Mouse (Mus musculus): ENCODE results near the gene Trp53i11.

DNA sequence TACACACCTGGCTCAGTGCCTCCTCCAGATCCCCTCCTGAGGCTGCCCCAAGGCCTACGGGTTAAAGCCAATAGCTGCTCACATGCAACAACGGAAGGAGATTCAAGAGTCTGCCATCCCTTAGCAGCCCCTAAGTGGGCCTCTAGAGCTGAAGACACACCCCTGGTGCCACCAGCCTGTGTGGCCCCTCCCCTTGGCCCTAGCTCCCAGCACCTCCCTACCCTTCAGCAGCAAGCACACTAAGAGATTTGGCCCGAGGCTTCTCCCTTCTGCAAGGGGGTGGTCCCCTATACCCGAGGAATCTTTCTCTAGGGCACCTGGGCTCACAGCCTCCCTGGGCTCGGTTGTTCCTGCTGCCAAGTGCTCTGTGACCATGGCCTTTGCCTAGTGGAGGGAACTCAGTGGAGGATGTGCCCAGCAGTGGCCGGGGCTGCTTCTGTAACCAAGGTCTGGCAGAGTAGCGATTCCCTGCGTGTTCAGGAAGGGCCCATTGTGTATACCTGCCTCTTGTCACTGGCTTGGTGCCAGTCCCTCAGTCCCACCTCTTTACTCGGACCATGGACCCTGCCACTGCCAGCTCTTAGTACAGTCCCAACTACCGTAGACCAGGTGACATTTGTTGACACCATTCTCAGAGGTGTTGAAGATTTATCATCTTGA, 13.5 kb downstream of the Trp53i11 start:
- TF ChIP-seq CTCF (IDR thresholded peaks at IDR 0.05; ENCODE audit: low read depth, low read length) (no peak), POLR2AphosphoS5 (IDR thresholded peaks at IDR 0.05; ENCODE audit: insufficient replicate concordance, low read depth, low read length) (no peak), GATA1 (IDR thresholded peaks at IDR 0.05; ENCODE audit: borderline replicate concordance, low read length) (no peak), GATA2 (IDR thresholded peaks at IDR 0.05; ENCODE audit: borderline replicate concordance, low read depth, low read length) (no peak), TAL1 (conservative IDR thresholded peaks at IDR 0.05; ENCODE audit: low read depth, low read length) (no peak)

All from G1E (cell line).